Mouse (Mus musculus) megakaryocyte, embryonic 14.5 days (primary cell): ENCODE results near the gene Nf2.

ENCODE experiments used
- FLI1 ChIP-seq: IDR thresholded peaks from 2 replicates; pipeline ENCODE4 v1.6.1; 2012; ENCODE audit warnings: low read length, inconsistent platforms, mixed read lengths
- GATA1 ChIP-seq: IDR thresholded peaks from 3 replicates; pipeline ENCODE4 v1.6.1; 2012; ENCODE audit warnings: mixed read lengths, low read length, inconsistent platforms, borderline replicate concordance

DNA sequence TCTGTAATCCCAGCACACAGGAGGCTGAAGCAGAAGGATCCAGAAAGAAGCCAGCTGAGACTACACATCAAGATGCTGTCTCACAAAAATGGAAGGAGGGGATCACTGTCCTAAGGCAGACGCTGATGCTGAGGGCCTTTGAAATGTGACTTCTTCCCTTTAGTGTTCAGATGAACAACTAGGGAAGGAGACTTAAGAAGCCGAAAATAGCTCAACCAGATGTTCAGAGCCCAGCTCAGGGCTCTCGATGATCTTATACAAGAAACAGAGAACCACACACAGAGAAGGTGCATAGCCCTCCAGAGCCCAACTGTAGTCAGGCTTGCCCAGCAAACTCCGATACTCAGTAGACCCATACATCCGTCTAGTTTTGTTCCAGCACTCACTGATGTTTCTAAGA, 12.0 kb downstream of the Nf2 start:
- TF ChIP-seq GATA1 (no peak), FLI1 (no peak)
